Mouse (Mus musculus) retina, postnatal 1 day (tissue): ENCODE data around the gene Eif4ebp2.
"Not testable (repeated sequence)": the region's sequence is repeated elsewhere in the genome, so short reads cannot be mapped to it uniquely, and the experiment has no call there.

Experiments
- DNase-seq: peaks from one replicate; pipeline ENCODE4 v3.0.0-alpha.2; 2012

Gene Eif4ebp2

DNA sequence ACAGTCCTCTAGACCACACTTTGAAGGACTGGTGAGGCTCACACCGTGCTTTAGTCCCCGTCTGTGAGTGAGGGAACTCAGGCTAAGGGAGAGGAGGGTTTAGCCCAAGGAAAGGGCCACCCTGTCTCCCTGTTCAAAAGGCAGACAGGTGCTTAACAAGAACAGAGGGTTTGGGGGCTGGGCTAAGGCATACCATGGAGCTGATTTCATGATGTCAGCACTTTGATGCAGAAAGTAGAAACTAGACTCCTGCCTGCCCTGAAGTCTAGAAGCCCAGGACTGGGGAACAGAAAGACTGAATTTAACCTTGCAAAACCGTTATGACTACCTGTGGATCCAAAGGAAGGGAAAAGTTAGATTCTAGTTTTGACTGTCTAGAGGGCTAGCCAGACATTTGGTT is 4.7 kb upstream of the Eif4ebp2 start:
- no peak for DNase-seq

DNA sequence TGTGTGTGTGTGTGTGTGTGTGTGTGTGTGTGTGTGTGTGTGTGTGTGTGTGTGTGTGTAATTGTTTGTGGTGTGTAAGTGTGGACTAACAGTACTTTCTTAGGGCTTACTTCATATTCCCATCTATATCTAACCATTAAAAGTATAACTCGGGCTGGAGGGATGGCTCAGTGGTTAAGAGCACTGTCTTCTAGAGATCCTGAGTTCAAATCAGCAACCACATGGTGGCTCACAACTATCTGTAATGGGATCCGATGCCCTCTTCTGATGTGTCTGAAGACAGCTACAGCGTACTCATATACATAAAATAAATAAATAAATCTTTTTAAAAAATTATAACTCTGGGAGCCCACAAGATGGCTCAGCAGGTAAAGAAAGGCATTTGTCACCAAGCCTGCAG is 710 bp upstream of the Eif4ebp2 start:
- DNase-seq: not testable (repeated sequence)

DNA sequence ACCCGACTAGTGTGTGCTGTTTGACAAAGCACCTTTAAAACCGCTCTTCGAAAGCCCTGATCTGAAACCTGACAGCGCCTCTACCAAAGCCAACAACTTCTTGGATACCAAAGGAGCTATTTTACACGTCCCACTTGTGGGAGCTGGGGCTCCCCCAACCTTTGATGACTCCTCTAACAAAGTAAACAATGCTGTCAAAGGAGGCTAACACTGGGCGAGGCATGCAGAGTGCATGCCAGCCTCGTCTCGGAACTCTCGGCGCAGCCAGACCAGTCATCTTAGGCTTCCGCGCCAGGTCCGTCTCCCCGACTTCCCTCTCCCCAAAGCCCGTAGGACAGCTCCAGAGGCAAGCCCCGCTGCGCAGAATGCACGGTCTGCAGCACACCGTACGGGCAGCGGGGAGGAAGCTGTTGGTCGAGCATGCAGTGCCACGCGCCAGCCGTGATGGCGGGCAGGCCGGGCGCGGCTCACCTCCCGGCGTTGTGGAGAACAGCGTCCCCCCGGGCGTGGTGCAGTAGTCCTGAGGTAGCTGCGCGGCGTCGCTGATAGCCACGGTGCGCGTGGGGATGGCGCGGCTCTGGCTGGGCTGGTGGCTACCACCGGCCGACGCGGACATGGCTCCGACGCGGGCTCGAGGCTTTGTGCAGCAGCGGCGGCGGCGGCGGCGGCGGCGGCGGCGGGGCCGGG is 387 bp downstream of the Eif4ebp2 start:
- DNase-seq: no peak

DNA sequence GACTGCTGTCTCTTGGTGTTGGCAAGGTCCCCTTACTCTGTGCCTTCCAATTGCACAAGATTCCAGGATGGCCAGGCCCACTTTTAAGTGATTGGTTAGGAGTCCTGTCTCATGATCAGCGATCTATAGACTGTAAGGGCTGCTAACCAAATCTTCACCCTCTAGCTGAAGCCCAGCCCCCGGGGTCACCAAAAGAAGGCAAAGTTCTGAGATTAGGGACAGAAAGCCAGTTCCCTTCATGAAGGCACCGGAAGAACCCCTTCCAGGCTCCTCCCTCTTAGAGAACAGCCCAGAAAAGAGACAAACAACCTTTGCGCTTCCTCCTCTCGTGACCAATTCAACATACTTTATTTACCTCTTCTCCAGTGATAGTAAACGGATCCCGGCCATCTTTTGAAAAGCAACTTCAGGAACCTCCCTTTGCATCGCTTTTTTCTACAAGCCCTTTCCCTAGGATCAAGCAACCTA is 964 bp downstream of the Eif4ebp2 start:
- DNase-seq: peak; percentile 29

DNA sequence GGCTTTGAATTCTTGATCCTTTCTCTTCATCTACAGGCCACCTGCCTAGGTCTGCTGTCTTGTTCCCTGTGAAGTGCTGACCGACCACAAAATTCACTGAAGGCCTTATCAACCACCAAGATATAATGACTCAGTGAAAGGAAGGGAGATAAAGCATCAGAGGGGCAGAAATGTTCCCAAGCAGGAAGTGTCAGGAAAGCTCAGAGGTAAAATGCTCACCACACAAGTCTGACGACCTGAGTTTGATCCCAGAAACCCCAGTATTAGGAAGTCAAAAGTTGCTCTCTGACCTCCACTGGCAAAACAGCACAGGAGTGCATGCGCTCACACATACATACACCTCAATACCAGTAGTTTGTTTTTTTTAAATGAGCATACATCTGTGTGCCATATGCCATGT is 3.6 kb downstream of the Eif4ebp2 start:
- no peak for DNase-seq

DNA sequence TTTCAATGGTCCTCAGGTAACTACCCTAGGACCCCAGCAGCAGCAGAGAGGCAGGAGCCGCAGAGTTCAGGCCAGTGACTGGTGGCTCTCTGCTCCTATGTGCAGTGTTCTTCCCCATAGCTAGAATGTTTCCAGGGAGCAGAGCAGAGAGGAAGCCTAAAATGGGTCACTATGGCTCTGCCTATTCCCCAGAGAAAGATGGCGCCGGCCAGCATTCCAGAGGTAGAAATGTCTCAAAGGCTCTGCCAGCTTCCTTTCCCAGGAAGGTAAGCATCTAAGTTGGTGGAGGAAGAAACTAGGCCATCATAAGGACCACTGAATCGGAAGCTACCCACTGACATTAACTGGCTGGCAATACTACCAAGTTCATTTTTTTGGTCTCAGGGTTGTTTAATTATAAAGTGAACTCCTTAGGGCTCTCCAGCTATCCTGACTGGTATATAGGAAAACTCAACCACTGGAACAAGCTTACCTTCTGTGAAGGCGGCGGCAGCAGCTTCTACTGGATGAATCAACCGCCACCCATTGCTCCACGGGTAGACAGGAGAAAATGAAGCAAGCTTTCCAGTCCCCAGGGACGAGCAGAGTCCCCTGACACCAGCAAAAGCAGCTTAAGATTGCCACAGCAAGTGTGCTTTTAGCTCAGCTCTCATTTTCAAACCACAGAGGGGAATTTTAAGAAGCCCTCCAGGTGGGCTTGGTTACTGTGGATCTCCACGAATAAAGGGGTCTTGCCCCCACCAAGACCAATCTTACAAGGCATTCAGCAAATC is 4.7 kb downstream of the Eif4ebp2 start:
- DNase-seq: no peak

DNA sequence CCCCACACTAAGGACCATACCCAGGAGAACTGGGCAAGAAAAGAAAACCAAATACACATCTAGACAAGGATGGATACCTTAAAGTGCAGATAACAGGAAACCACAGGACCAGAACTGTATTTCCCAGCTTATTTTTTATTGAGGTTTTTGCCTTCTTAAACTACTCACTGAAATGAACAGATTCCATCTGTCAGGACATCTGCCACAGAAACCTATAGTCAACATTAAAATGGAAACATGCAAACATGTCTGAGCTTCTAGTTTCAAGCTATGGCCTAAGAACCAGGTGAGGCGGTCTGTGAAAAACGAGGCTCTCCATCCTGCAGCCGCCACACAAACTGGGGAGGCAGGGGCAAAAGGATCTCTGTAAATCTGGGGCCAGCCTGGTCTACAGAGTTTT is 7.4 kb downstream of the Eif4ebp2 start:
- DNase-seq: no peak

DNA sequence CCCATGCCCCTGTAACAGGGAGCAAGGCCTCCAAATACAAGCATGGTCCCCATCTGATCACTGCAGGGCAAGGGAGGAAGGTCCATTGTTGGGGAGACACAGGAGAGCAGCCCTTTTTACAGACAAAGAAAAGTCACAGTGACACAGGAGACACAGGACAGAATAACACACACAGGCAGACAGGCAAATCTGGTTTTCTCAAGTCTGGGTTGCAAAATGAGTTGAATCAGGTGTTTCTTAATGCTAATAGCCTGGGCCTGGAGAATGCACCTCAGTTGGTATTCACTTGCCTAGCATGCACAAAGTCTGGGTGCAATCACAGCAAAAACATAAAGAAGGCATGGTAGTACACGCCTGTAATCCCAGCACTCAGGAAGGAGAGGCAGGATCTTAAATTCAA is 8.6 kb downstream of the Eif4ebp2 start:
- no peak for DNase-seq

DNA sequence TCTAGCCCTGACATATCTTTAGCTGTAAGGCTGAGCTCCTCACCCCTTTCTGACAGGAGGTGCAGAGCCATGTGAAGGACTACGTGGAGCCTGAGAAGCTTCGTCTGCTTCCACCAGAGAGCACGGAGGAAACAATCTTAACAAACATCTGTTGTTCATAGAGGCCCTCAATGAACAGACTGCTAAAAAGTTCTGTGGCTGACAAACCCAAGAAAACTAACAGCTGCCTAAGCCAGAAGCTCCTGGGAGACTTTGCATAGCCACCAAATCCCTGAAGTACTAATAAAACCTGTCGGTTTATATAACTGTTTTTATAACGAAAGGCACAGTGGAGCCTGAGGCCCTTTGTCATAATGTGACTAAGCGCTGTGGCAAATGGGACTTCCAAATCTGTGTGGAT is 9.0 kb downstream of the Eif4ebp2 start:
- no peak for DNase-seq

DNA sequence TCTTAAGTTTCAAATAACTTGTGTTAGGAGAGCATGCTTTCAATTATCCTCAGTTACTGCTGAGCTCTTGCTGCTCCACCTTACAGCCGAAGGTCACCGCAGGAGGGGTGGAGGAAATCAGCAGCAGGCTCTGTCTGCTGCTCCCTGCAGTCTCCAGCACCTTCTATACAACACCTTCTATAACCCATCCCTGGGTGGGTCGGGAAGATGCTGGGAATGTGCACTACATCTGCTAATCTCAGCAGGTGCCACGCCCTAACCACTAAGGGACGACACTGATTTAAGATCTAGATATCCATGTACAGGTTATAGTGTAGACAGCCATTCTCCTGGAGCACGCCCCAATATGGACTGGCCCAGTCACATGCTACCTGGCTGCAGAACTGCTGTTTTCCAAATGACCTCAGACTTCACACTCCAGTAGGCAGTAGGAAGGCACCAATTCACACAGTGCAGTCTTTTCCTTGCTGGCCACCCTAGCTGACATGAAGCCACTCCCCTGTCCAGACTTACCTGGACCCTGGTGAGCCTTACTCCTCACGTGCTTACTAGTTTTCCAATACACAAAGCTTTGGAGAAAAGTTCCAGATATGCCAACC is 12.2 kb downstream of the Eif4ebp2 start:
- DNase-seq: no peak

DNA sequence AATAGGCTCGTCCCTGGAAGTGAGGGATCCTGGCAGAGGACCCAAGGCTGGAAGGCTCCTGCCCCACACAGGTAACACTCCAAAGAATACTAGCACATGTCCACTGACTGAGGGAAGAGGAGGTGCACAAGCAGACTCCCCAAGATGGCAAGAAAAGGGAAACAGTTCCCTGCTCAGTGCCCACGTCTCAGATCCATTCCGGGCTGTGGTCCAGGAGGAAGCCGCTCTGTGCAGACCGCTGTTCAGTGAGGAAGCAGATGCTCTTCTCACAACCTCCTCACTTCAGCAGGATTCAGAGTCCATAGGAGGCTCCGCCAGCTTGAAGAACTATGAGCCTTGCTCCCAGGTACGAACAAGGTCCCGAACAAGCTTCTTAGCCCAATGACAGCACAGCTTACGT is 21.1 kb downstream of the Eif4ebp2 start:
- DNase-seq: no peak

DNA sequence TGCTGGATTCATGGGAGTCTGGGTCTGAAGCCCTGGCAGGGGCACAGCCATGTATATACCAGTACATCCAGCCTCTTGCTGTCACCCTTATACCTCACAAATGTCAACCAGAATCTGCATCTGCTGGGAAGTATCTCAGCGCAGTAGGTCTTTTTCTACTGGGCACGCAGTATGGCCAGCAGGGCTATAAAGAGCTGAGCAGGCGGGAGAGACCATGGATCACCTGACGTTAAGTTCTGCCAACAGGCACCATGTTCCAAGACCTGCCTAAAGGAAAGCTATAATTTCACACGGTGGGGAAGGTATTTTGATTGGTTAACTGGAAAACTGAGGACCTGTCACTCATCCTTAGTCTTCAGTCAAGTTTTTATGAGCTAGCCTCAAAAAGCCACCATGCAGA is 23.4 kb downstream of the Eif4ebp2 start:
- DNase-seq: no peak

DNA sequence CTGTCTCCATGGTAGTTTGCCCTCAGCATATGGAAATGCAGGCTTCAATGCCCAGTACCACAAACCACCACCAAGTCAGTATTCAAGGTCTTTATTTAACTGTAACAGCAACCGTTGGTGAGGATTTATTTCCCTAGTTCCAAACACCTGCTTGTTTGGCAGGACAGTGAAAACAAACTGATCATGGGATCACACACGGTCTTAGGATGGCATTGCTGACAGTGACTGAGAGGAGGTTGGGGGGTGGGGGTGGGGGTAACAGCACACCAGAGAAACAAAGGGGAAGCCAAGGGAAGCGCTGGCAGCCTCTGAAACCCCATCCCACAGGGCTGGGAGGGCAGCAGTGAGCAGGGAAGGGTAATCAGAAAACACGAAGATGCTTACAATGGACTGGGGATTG is 24.0 kb downstream of the Eif4ebp2 start:
- no peak for DNase-seq

DNA sequence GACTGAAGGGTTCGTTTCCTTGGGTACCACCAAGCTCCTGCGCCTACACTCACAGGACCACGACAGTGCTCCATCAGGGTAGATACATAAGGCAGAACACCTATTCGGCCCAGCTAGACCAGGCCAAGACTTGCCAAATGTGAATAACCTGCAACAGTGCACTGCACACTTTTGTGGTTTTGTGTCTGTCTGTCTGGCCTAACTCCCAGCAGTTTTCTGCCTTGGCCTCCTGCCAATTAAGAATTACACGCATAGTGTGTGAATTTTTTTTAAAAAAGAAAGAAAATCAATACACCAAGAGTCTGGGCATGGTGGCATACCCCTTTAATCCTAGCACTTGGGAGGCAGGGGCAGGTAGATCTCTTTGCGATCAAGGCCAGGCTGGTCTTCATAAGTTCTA is 24.5 kb downstream of the Eif4ebp2 start:
- DNase-seq: no peak

DNA sequence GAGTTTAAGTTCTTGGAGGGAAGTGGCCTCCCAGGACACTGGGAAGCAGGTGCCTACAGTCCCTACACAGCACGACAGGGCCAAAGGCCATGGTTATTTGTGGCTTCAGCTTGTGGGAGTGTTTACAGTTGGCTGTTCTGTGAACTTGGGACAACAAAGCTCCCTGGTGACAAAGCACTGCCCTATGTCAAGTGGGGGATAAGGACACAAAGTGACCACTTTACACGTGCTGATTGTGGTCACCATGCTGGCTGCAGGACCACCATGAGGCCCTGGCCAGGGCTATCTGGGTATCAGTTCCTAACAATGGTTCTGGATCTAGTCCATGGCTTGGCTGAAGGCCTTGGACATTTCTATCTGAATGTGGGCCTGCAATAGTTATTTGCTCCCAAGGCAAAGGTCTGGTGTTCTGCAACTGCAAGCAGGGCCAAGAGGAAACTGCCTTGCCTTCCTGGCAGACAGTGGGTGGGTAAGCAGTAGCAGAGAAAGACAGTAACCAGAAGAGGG is 26.2 kb downstream of the Eif4ebp2 start:
- DNase-seq: no peak

DNA sequence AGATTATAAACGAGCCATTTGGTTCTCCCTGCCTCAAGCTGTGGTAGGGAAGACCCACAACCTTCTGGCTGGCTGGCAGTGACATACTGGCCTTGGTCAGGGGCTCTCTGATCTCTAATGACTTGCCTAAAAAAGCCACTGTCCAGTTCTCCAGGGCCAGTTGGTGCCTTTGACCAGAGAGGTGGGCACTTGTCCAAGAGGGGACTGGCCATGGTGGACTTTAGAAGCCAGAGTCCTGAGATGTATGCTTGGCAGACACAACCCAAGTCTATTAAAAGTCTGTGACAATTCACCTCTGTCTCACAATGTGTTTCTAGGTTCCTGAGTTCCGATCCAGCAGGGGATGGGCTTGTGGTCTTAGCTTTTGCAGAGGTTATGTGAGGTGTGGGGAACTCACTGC is 27.4 kb downstream of the Eif4ebp2 start:
- DNase-seq: no peak

DNA sequence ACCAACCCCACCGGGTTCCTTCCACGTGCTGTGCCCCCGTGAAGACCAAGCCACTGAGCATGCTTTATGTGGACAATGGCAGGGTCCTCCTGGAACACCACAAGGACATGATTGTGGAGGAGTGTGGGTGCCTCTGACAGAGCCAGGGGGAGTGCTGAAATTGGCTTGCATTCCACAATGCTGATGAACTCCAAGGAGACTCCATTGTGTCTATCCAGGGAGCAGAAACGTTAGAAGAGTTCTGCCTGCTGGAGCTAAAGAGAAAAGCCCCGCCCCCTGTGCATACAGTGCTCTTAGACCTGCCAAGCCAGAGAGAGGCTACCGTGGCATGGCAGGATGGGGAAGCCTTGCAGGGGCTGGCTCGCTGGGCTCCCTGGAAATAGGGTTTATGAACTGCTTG is 28.0 kb downstream of the Eif4ebp2 start:
- DNase-seq: peak; percentile 68

DNA sequence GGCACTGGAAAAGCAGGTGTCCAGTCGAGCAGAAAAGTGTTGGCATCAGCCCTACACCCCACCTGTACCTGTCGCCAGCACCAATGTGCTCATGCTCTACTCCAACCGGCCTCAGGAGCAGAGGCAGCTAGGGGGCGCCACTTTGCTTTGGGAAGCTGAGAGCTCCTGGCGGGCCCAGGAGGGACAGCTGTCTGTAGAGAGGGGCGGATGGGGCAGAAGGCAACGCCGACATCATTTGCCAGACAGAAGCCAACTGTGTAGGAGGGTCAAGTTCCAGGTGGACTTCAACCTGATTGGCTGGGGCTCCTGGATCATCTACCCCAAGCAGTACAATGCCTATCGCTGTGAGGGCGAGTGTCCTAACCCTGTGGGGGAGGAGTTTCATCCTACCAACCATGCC is 29.2 kb downstream of the Eif4ebp2 start:
- DNase-seq: peak; percentile 32

DNA sequence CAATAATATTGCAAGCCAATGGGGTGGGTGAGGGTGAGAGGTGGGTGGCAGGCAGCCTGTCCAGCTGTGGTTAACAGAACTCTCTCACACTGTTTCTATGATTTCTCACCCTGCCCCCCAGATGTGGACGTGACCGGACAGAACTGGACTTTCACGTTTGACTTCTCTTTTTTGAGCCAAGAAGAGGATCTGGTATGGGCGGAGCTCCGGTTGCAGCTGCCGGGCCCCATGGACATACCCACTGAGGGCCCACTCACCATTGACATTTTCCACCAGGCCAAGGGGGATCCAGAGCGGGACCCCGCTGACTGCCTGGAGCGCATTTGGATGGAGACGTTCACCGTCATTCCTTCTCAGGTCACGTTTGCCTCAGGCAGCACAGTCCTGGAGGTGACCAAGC is 29.6 kb downstream of the Eif4ebp2 start:
- no peak for DNase-seq

DNA sequence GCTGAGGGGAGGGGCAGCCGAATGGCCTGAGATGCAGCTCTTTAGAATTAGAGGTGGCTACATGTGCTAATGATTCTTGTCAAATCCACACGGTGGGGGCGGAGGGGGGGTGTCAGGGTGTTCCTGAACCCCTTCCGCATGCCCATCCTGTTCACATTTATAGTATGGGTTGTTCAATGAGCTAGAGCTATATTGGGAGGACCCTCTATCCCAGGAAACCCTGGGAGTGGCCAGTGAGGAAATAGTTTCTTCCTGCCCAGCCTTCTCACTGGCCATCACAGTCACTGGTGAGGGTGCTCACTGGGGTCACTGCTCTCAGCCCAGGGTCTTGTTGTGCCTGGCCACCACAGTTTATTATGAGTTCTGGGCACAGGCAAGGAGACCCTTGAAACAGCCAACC is 32.5 kb downstream of the Eif4ebp2 start:
- no peak for DNase-seq

DNA sequence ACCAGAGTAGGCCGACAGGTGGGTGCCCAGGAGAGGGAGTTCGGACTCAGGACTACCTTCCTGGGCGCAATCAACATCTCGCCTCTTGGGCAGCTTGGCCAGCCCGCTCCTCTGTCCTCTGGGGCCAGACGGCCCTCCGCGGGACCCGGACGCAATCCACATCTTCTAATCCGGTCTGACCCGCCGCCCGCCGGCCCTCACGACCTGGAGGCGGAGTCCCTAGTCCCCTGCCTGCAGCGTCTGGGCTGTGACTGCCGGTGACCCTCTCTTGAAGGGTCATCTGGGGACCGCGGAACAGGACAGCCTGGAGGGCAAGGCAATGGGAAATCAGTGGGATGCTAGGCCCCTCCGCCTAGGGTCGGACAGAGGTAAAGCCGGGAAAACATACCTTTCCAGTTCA is 33.3 kb downstream of the Eif4ebp2 start:
- peak; percentile 34 for DNase-seq

DNA sequence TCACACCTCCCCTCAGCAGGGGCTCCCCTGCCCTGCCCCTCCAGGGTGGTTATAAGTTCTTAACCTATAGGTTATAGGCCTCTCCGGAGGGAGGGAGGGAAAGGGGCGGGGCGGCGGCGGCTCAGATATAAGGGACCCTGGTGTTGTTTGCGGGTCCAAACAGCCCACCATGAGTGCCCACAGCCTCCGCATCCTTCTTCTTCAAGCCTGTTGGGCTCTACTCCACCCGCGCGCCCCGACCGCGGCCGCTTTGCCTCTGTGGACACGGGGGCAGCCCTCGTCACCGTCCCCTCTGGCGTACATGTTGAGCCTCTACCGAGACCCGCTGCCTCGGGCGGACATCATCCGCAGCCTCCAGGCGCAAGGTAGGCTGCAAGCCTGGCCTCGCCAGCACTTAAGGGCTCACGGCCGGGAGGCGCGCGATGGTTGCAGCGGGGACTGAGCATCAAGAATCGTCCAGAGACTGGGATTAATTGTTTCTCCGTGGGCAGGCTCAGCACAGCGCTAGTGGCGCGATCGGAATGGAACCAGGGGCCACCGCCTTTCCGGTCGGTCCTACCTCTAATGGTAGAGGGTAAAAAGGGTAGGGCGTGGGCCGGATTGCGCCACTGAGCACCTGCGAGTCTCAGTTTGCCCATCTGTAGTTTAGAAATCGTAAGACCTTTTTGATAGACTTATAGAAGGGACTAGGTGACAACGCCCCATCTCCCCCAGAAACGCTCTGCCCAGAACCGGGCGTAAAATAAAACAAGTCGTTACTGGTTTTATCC is 34.1 kb downstream of the Eif4ebp2 start:
- DNase-seq: peak; percentile 52

DNA sequence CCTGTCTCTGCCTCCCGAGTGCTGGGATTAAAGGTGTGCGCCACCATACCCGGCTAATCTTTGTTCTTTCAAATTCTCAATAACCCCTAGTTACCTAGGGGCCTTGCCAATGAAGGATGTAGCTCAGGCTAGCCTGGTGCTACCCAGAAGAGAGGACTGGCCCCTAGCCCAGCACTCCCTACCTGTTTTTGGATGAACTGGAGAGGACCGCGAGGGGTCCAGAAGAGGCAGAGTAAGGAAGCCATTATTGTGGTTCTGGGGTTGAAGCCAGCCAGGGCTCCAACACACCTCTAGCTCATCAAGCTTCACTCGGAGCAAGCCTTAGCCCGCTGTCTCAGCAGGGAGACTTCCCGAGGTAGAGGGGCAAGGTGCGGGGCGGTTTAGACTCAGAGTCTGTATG is 34.8 kb downstream of the Eif4ebp2 start, which contains the start of gene Nodal:
Gene Nodal, plus strand, starts transcription at position 301 of the 400 bp plus-strand sequence.
- DNase-seq: no peak
